Mouse (Mus musculus): ENCODE measurements around the gene Gdf7.

The Gdf7 gene

DNA sequence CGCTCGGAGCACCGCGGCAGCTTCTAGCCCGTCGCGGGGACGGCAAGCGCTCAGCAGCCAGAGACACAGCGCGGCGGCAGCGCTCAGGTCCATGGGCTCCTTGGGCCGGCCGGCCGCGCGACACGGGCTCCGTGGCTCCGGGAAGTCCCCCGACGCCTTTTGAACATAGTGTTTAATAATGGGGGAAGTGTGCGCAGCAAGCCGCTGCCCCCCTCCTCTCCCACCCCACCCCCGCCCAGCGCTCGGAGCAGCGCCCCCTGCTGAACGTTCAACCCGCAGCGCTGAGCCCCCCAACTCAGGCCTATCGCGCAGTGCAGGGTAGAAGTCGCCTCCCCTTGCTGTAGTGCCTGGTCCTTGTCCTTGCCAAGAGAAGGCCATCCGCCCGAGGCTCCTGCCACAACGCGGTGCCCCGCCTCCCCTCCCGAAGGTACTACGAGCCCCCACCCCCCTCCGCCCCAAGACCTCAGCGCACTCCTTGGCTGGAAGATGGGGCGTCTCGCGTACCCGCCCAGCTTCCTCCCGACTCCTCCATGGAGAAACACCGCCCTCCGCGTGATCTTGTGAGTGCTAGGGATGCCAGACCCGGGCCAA is at the start of gene Gdf7:
Gene Gdf7, minus strand, starts transcription at position 114 of the 591 bp plus-strand sequence.
- in situ Hi-C loops (cut with MboI, MseI): loop anchor here (5.0 kb wide), 1 partner anchor 250 kb away; no protein-coding TSS in a partner anchor

- in situ Hi-C loops (cut with MboI, MseI): no loop called here
These were observed 49.5 kb upstream of the Gdf7 start for GRCm38 (mm10) chr12:8351025-8351903.

GRCm38 (mm10) chr12:8348733-8349513 is 47.2 kb upstream of the Gdf7 start:
- in situ Hi-C loops (cut with MboI, MseI): no loop called here

DNA sequence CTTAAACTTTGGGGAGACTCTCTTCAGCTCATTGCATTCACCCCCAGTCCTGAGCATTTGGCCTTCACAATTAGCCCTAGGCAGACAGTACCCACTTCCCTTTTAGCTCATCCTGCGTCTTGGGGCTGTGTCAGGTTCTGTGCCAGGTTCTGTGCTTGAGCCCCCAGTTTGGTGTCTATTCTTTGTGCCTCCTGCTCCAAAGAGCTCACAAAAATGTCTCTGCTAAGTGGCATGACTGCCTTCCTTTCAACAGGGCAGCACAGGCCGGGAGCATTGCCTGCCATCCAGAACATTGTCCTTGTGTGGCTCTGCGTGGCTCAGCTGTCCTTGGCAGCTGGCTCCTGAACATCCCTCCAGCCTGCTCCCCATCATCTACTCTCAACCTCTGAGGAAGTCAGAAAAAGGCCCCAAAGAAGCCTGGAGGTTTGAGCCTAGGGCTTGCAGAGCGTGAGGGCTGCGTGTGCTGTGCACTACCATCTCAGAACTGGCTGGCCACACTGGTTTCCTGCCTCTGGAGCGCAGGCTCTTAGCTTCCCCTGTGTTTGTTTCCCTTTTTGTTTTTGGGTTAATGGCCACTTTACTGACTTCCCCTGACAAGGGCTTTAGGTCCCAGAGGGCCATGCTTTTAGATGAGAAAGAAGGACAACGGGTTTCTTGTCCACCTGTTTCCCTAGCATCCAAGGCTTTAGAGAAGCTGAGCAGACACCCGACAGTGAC is 46.1 kb upstream of the Gdf7 start:
- in situ Hi-C loops (cut with MboI, MseI): no loop called here

DNA sequence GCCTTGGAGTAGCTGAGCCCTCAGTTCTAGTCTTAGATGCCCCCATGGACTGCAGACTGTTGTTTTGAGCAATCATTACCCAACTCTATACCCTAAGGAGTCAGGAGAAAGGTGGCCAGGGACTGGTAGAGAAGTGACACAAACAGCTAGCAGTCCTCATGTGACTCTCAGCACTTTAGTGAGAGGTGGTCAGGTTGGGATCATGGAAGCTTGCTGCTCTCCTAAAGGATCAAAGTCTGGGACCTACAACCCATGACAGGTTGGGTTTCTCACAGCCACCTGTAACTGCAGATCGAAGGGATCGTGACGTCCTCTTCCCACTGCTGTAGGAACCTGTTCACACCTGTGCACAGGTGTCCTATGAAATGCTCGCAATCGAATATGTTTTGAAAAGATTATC is 43.8 kb upstream of the Gdf7 start:
- in situ Hi-C loops (cut with MboI, MseI): no loop called here

GRCm38 (mm10) chr12:8344897-8345296 is 43.1 kb upstream of the Gdf7 start:
- in situ Hi-C loops (cut with MboI, MseI): no loop called here

- in situ Hi-C loops (cut with MboI, MseI): no loop called here
These were observed 41.6 kb upstream of the Gdf7 start for GRCm38 (mm10) chr12:8343381-8343780.

DNA sequence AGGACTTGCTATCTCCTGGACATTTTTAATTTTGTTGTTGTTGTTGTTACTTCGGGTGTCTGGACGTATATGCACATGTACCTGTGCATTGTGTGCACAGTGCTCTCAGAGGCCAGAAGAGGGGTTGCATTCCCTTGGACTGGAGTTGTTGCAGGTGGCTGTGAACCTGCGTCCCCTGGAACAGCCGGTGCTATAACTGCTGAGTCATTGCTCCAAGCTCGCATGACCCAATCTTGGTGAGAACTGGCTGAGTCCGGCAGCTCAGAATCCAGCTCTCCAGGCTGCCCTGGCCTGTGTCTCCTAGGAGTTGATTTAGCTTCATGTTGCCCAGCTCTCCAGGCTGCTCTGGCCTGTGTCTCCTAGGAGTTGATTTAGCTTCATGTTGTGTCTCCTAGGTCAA is 39.3 kb upstream of the Gdf7 start:
- in situ Hi-C loops (cut with MboI, MseI): no loop called here

- in situ Hi-C loops (cut with MboI, MseI): no loop called here
These were observed 38.0 kb upstream of the Gdf7 start for GRCm38 (mm10) chr12:8339591-8340319.

DNA sequence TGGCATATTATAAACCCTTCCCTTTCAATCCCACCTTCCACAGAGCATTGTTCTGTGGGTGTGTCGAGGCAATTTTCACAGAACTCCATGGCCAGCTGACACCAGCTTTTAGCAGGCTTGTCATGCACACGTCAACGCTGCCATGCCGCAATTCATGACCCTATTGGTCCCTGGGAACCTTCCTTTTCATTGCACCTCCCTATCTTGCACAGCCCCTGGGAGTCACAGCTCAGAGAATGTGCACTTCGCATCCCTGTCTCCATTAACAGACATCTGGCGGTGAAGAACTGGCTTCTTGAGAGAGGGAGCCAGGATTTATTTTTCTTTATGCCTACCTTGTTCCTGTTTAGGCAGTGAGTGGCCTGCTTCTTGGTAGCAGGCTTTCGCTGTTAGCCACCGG is 37.2 kb upstream of the Gdf7 start:
- in situ Hi-C loops (cut with MboI, MseI): no loop called here

DNA sequence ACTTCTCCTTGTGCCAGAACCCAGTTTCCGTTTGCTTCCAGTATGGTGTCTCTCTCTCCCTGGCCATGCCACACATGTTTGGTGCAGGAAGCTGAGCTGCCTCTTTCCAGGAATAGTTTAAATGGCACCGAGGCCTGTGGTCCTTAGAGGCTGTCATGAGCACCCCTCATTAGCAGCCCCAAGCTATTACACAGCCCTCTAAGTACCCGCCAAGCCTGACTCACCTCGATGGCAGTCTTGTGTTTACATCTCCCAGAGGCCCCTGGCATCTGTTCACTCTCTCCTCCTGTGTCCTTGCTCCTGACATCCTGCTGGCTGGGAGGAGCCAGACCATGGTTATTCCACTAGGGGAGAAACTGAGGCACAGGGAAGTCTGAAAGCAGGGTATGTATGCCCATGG is 36.7 kb upstream of the Gdf7 start:
- in situ Hi-C loops (cut with MboI, MseI): no loop called here

DNA sequence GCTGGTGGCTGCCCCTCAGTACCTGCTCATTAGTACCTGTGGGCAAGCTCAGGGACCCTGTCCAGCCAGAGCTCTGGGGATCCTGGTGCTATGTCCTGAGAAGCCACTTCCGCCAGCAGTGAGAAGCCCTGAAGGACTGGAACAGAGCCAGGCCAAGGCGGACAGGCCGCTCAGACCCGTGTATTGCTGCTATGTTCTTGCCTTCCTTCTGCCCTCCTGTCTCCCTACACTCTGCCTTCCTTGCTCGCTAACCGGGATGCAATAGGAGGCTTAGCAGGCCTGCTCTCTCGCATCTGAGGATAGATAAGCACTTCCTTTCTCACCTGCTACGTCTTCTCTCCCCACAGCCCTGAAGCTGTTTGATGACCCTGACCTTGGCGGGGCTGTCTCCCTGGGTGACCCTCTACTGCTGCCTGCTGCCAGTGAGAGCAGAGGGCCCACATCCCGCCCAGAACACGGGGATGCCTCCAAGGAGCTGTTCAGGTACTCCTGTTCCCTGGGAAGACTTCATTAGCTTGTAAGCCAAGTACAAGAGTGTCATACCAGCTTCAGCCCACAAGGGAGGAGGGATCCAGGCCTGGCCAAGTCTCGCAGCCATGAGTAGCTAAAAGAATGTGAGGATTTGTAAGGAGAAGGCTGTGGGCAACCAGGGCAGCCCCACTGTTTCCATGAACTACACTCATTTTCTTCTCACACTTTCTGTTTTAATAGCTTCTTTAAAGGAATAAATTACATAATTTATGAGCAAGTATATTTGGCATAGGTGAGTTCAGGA is 35.7 kb upstream of the Gdf7 start:
- in situ Hi-C loops (cut with MboI, MseI): no loop called here

DNA sequence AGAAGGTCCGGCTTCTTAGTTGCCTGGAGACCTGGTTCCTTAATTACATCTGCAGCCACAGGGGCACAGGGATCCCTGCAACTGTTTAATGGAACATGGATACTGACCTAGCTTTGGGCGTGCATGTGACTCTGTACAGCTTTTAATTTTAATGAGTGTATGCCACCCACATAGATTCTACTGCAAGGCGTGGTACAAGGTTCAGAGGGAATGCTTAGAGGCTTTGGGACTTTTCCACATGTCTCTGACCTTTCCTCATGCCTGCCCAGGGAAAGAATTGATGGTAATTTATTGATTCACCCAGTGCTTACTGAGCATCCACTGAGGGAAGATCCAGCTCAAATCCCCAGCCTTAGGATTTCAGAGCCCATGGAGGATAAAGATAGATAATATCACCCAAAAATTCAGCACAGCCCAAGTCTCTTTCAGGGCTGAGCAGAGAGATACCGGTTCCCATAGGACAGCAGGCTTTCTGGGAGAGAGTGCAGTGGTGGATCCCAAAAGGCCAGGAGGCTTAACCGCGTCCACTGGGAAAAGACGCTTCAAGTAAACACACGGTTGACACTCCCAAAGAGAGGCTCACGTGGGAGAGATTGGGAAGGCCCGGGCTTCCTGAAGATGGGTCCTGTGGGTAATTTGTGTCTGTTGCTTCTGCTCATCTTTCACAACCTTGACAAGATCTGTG is 35.0 kb upstream of the Gdf7 start:
- in situ Hi-C loops (cut with MboI, MseI): no loop called here

- in situ Hi-C loops (cut with MboI, MseI): no loop called here
These were observed 33.7 kb upstream of the Gdf7 start for GRCm38 (mm10) chr12:8335503-8335902.

GRCm38 (mm10) chr12:8334261-8334660 is 32.5 kb upstream of the Gdf7 start:
- in situ Hi-C loops (cut with MboI, MseI): no loop called here

GRCm38 (mm10) chr12:8333617-8334016 is 31.9 kb upstream of the Gdf7 start:
- in situ Hi-C loops (cut with MboI, MseI): no loop called here

GRCm38 (mm10) chr12:8332174-8332542 is 30.4 kb upstream of the Gdf7 start:
- in situ Hi-C loops (cut with MboI, MseI): no loop called here

DNA sequence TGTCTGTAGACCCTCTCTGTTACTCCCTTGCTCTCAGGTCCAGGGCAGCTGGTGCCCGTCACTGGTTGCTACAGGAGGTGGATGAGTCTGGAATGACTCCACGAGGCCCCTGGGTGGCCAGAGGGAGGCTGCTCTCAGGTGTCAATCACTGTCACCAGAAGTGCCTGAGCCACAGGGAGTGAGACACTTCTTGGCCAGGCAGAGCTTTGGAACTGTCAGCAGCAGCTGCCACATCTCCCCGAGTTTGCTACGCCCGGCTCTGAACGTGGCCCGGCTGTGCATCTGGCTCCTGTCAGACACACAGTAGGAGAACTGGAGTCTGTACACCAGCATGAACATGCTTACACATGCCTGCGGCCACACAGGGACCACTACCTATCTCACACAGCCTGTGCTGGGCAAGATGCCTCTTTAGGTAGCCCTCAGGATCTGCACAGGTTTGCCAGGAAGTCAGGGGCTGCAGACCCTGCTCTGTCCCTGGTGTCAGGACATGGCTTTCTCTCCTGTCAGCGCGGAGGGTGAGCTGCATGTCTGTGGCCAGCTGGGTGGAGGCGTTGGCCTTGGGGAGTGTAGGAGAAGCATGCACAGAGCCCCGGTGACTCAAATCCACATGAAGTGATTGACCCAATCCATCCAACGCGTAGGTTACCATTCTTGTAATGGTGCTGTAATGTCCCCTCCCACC is 29.9 kb upstream of the Gdf7 start:
- in situ Hi-C loops (cut with MboI, MseI): no loop called here

GRCm38 (mm10) chr12:8329236-8329635 is 27.5 kb upstream of the Gdf7 start:
- in situ Hi-C loops (cut with MboI, MseI): no loop called here
